Mouse (Mus musculus) forebrain, embryonic 10.5 days (tissue): Measurements from ENCODE around the gene Cbx1. TPM values are rescaled to one million over a fixed set of nuclear protein-coding genes. Genes with fewer than 3 reads are reported as not detected.

Experiments
- DNase-seq: peaks from one replicate; pipeline ENCODE4 v3.0.0-alpha.2; 2017; ENCODE audit warnings: low spot score; ENCODE audit errors: extremely low spot score
- H3K27ac ChIP-seq: fragments of 300-500 bp; sonication (generic); 2 replicates; pipeline ENCODE4 v1.5.1; 2016; ENCODE audit warnings: mild to moderate bottlenecking
- H3K27me3 ChIP-seq: fragments of 300-500 bp; sonication (generic); 2 replicates; pipeline ENCODE4 v1.6.1; 2016; ENCODE audit warnings: mild to moderate bottlenecking; ENCODE audit not compliant: poor library complexity, severe bottlenecking
- H3K36me3 ChIP-seq: fragments of 300-500 bp; sonication (generic); replicated peaks from 2 replicates; pipeline ENCODE4 v1.6.1; 2016; ENCODE audit warnings: mild to moderate bottlenecking, moderate library complexity
- H3K4me1 ChIP-seq: fragments of 300-500 bp; sonication (generic); 2 replicates; pipeline ENCODE4 v1.6.1; 2016
- H3K4me3 ChIP-seq: fragments of 300-500 bp; sonication (generic); 2 replicates; pipeline ENCODE4 v1.5.1; 2016; ENCODE audit warnings: mild to moderate bottlenecking, moderate library complexity
- H3K9me3 ChIP-seq: fragments of 300-500 bp; sonication (generic); 2 replicates; pipeline ENCODE4 v1.6.1; 2016; ENCODE audit warnings: mild to moderate bottlenecking, moderate library complexity
- WGBS: fragments of 180-500 bp; shearing (Covaris S2); methylation state at CpG from one replicate; pipeline ENCODE4 v1.1.7; 2016; 5-methylcytosine and 5-hydroxymethylcytosine counted together
- polyA plus RNA-seq: library from polyadenylated mRNA; unstranded; fragments of >200 nt; fragmentation: Nextera tagmentation; extraction: Ambion mirVana; gene quantifications from 2 replicates; pipeline ENCODE4 v1.2.1, GENCODE M21; 2016

Cbx1 gene
- polyA plus RNA-seq, 1 experiment from 2014 or later = 188 TPM

DNA sequence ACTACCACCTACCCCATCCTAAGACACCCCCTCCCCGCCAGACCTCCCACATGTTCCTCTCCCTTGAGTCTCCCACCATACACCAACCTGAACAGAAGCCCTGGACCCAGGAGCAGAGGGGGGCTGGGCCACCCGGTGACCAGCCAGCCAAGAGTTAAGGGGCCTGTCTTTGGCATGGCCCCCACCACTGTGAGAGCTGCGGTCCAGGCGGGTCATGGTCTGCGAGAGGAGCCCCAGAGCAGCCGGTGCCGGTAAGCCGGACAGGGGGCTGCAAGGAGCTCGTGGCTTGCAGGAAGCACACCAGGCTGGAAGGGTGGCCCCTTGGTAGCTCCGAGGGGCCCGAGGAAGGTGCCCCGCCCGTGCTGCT lies 34.5 kb downstream of the Cbx1 start:
- Histone ChIP-seq H3K9me3 (no peaks in the 10 kb centered on the region), H3K4me3 (peak overlapping the region; percentile 66), H3K4me1 (peaks cover 62% of the 10 kb centered on the region), H3K27ac (peak overlapping the region; percentile 88), H3K27me3 (no peaks in the 10 kb centered on the region), H3K36me3 (peaks cover 86% of the 10 kb centered on the region)
- no peak for DNase-seq
- 7% methylated on average over 13 of the region's 13 CpGs for WGBS

DNA sequence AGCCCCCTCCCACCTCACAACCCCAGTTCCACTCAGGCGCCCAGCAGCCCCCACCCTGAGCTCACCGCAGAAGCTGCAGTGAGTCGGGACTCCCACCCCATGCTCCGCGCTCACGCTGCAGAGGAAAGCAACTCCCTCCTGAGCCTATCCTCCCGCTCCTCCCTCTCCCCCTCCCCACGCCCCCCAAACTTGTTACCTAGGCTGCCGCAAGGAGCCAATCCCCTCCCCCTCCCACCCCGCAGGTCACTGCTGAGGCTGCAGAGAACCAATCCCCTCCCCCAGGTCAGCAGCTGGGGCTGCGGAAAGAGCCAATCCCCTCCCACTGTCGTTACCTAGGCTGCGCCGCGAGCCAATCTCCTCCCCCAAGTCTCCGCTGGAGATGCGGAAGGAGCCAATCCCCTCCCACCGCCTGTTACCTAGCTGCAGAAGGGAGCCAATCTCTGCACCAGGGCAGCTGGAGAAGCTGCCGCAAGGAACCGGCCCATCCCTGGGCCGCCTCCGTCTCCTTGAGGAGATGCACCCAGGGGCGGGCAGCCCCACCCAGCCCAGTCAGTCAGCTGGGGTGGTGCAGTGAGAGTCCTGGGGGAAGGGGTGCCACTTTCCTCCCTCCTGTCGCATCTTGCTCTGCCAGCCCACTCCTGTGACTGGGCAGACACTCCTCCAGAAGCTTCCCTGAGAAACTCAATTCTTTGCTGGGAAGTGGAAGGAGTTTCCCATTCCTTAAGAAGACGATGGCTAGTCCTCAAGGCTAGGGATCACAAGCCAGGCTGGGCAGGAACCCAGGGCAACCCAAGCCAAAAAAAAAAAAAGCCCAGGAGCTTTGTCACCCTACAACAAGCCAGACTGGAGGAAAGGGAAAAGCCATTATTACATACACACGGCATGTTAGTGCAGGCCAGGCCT lies 35.2 kb downstream of the Cbx1 start:
- Histone ChIP-seq H3K27me3 (no peaks in the 10 kb centered on the region), H3K27ac (peak overlapping the region; percentile 88), H3K4me3 (peak overlapping the region; percentile 66), H3K36me3 (peaks cover 79% of the 10 kb centered on the region), H3K9me3 (no peaks in the 10 kb centered on the region), H3K4me1 (peaks cover 69% of the 10 kb centered on the region)
- DNase-seq = peak; percentile 94
- WGBS = 2% methylated on average over 25 of the region's 26 CpGs

- DNase-seq = no peak
- Histone ChIP-seq H3K4me3 (peak overlapping the region; percentile 66), H3K36me3 (peaks cover 71% of the 10 kb centered on the region), H3K27me3 (no peaks in the 10 kb centered on the region), H3K27ac (peak overlapping the region; percentile 88), H3K9me3 (no peaks in the 10 kb centered on the region), H3K4me1 (peaks cover 70% of the 10 kb centered on the region)
- 49% methylated on average over 7 of the region's 7 CpGs for WGBS
Measured at GRCm38 (mm10) chr11:96824783-96825495, 36.0 kb downstream of the Cbx1 start.

DNA sequence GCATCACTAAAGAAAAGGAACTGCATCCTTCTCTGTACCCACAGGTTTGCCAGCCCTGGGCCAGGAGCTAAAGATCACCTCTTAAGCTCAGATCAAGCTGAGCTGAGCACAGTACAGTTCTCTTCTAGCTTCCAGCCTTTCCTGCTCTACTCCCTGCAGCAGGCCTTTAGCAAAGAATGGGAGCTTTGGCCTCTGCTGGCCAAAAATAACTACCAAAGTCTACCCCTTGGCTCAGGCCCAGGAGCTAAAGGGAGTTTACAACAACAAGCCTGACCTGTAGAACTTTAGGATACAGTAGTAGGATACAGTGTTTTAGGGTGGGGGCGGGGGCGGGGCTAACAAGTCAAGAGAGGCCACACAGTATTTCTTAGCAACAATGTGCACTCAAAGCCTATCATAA lies 37.6 kb downstream of the Cbx1 start:
- 73% methylated on average over 2 of the region's 2 CpGs for WGBS
- peaks cover 80% of the 10 kb centered on the region for H3K4me1 ChIP-seq
- 0 out of 2 replicates have a peak overlapping the region, but pooled peaks have one; percentile 35 for H3K27ac ChIP-seq

GRCm38 (mm10) chr11:96827062-96827581 lies 38.2 kb downstream of the Cbx1 start:
- Histone ChIP-seq H3K4me3 (peak overlapping the region; percentile 80; the same call in 1 of the 2 replicates), H3K4me1 (peaks cover 80% of the 10 kb centered on the region)
- WGBS = 95% methylated on average over 12 of the region's 12 CpGs

More for the DNA sequence above, 37.6 kb downstream of the Cbx1 start:
- DNase-seq = no peak
- Histone ChIP-seq H3K36me3 (peaks cover 56% of the 10 kb centered on the region), H3K4me3 (peak overlapping the region; percentile 80; the same call in 1 of the 2 replicates), H3K27me3 (no peaks in the 10 kb centered on the region), H3K9me3 (no peaks in the 10 kb centered on the region)

DNA sequence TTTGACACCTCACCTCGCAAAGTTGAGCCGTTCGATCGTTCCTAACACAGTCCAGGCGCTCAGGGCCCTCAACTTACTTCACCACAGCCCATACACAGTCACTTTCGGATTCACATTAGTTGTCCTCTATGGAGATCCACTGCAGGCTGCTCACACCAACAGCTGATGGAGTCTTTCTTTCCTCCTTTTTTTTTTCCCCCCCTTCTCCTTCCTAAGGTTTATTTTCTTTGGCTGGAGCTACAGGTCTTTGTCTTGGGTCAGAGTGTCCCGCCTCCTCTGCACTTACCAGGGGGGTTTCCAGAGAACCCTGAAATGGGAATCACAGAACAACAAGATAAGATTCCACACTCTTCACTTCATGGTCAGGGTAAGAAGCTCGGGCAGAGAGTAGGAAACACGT lies 39.0 kb downstream of the Cbx1 start:
- Histone ChIP-seq H3K27ac (0 out of 2 replicates have a peak overlapping the region, but pooled peaks have one; percentile 5), H3K4me1 (peaks cover 73% of the 10 kb centered on the region), H3K4me3 (peak overlapping the region; percentile 80; the same call in 1 of the 2 replicates), H3K36me3 (peaks cover 41% of the 10 kb centered on the region), H3K9me3 (no peaks in the 10 kb centered on the region), H3K27me3 (no peaks in the 10 kb centered on the region)
- no peak for DNase-seq
- 88% methylated on average over 9 of the region's 9 CpGs for WGBS

More at GRCm38 (mm10) chr11:96827062-96827581, 38.2 kb downstream of the Cbx1 start:
- H3K9me3 ChIP-seq = no peaks in the 10 kb centered on the region
- H3K36me3 ChIP-seq = peaks cover 49% of the 10 kb centered on the region
- no peak for DNase-seq
- 0 out of 2 replicates have a peak overlapping the region, but pooled peaks have one; percentile 5 for H3K27ac ChIP-seq
- no peaks in the 10 kb centered on the region for H3K27me3 ChIP-seq

DNA sequence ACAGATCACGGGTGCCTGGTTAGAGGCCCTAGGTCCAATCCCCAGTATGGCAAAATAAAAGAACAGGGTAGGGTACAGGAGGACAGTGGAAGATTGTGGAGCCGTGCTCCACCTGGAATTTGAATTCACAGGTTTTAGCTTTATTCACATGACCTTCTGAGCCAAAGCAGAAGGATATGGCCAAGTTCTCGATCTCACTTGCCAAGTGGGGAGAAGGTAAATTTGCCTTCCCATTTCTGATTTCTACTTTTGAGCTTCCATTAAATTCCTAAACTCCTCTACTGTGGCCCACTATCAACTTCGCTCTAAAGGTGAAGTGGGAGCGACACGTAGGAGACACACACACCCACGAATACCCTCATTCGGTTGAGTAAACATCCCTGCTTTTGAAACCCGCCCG lies 40.0 kb downstream of the Cbx1 start:
- Histone ChIP-seq H3K9me3 (no peaks in the 10 kb centered on the region), H3K4me1 (peaks cover 64% of the 10 kb centered on the region), H3K27me3 (no peaks in the 10 kb centered on the region), H3K4me3 (peak overlapping the region; percentile 80), H3K36me3 (peaks cover 35% of the 10 kb centered on the region), H3K27ac (peak overlapping the region; percentile 97)
- whole genome bisulfite sequencing = 22% methylated on average over 10 of the region's 10 CpGs
- DNase-seq = no peak

DNA sequence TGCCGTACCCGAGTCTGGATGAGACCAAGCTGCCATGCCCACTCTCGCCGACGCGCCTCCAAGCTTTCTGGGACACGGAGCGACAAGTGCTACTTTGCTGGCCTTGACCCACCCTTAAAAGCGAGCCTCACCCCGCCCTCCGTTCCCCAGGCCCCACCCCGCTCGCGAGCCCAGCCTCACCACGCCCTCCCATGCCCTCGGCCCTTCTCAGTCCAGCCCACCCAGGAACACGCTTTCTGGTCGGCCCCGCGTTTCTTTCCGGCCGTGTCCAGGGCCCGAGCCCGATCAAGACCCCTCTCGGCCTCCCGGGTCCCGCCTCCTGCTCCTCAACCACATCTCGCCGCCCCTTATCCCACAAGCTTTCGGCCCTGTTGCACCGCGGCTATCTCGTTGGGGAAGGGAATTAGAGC lies 40.5 kb downstream of the Cbx1 start:
- peak overlapping the region; percentile 97 for H3K27ac ChIP-seq
- DNase-seq = peak; percentile 87
- WGBS = under 1% methylated on average over 33 of the region's 33 CpGs
- peak overlapping the region; percentile 80 for H3K4me3 ChIP-seq
- no peaks in the 10 kb centered on the region for H3K9me3 ChIP-seq
- H3K4me1 ChIP-seq = peaks cover 58% of the 10 kb centered on the region
- H3K27me3 ChIP-seq = no peaks in the 10 kb centered on the region
- peaks cover 35% of the 10 kb centered on the region for H3K36me3 ChIP-seq

- Histone ChIP-seq H3K36me3 (peaks cover 32% of the 10 kb centered on the region), H3K9me3 (no peaks in the 10 kb centered on the region), H3K4me3 (peak within 1 kb of the TSS; percentile 80), H3K4me1 (peaks cover 53% of the 10 kb centered on the region), H3K27me3 (no peaks in the 10 kb centered on the region), H3K27ac (peak within 1 kb of the TSS; percentile 97)
- WGBS = under 1% methylated on average over 51 of the region's 51 CpGs
- DNase-seq = peak; percentile 99
Measured at GRCm38 (mm10) chr11:96829813-96830538, 41.0 kb downstream of the Cbx1 start, which contains the start of gene Nfe2l1. TSS of gene Nfe2l1 (minus strand) at chr11:96829968.

GRCm38 (mm10) chr11:96830539-96831216 lies 41.8 kb downstream of the Cbx1 start:
- WGBS = 24% methylated on average over 13 of the region's 13 CpGs
- Histone ChIP-seq H3K27ac (peak overlapping the region; percentile 97), H3K27me3 (no peaks in the 10 kb centered on the region), H3K4me1 (peaks cover 46% of the 10 kb centered on the region), H3K9me3 (no peaks in the 10 kb centered on the region), H3K4me3 (peak overlapping the region; percentile 80), H3K36me3 (peaks cover 25% of the 10 kb centered on the region)
- no peak for DNase-seq

DNA sequence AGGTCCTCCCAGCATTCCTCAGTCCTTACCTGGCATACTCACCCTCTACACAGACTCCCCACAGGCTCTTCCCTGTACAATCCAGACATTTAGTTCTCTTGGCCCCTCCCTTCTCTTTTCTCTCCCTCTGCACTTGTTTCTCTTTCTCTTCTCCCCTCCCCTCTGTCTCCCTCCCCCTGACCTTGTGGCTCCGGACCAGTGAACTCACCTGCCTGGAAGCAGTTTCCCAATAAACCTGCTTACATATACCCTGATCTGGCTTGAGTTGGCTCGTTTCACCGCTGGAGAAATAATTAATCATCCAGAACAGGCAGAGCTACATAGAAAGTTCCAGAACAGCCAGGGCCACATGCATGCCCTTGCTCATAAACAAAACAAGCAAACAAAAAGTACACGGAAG lies 42.6 kb downstream of the Cbx1 start:
- H3K4me1 ChIP-seq = peaks cover 37% of the 10 kb centered on the region
- no peaks in the 10 kb centered on the region for H3K9me3 ChIP-seq
- DNase-seq = no peak

More for the DNA sequence above, 42.6 kb downstream of the Cbx1 start:
- WGBS = 82% methylated on average over 4 of the region's 4 CpGs
- no peak overlapping the region for H3K27ac ChIP-seq
- H3K36me3 ChIP-seq = peaks cover 17% of the 10 kb centered on the region
- H3K4me3 ChIP-seq = no peak overlapping the region
- H3K27me3 ChIP-seq = no peaks in the 10 kb centered on the region
